Mouse (Mus musculus): Measurements from ENCODE around the gene Etnppl. TPM values are rescaled to one million over a fixed set of nuclear protein-coding genes. Genes with fewer than 3 reads are reported as not detected.

Gene Etnppl
- total RNA-seq (2021), result 0.71 and 0.76 TPM in 2 replicates
- long read RNA-seq, full-length matches to known transcripts, result 90 of 114 reads
- long read RNA-seq, partial matches to known transcripts, result 10 of 114 reads
- long read RNA-seq, other reads (novel, unspliced or antisense), result 14 of 114 reads

DNA sequence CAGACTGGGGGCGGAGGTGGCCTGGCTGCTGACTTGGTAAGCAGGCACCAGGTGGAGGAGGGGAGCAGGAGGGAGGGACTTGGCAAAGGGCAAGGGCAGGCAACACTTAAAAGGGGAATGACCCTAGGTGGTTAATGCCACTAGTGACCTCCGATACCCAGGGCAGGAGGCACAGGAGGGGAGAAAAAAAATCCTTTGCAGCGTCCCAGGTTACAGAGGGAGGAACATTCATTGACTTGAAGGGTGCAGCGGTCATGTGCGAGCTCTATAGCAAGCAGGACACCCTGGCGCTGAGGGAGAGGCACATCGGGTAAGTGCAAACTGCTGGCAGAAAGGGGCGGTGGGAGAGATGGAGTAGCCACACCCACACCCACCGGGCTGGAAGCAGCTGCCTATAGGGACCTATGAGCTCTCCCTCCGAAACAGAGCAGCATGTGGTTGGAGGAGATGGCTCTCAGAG, at the start of gene Etnppl:
TSS of gene Etnppl (plus strand) at position 10 of the 460 bp plus-strand sequence.
- DNase-seq, result peak; percentile 26

GRCm38 (mm10) chr3:130568331-130569095, 48.7 kb upstream of the Etnppl start:
- no peak for DNase-seq

DNA sequence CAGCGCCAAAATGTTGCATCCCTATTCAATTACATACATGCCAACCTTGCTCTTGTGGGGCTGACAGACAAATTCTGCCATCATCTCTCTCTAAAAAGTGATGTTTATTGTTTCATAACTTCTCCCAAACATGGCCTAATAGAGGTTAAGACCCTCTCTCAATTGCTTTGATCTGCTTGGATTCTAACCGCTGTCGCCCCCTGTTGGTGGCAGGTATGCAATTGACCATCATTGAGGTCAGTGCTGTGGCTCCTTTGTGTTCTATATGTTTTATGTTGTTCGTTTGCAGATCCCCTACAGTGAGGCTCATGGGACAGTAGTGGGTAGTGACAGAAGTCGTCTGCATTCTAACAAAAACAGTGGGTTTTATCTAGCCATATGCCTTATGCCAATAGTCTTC, 44.0 kb upstream of the Etnppl start:
- DNase-seq, result no peak

GRCm38 (mm10) chr3:130574652-130575051, 42.6 kb upstream of the Etnppl start:
- no peak for DNase-seq

DNA sequence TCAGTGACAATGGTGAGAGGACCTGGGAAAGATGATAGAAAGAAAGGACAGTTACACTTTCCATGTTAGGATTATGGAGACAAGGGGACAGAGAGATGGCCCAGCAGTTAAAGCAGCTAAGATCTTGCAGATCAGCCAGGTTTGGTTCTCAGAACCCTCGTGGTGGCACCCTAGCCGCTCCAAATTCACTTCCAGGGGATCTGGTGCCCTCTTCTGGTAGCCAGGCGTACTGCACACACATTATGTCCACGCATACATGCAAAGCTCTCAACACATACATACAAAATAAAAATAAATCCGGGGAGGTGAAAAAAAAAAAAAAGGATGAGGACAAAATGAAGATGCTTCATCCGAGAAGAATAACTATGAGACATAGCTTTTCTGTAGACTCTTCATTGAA, 40.6 kb upstream of the Etnppl start:
- no peak for DNase-seq

DNA sequence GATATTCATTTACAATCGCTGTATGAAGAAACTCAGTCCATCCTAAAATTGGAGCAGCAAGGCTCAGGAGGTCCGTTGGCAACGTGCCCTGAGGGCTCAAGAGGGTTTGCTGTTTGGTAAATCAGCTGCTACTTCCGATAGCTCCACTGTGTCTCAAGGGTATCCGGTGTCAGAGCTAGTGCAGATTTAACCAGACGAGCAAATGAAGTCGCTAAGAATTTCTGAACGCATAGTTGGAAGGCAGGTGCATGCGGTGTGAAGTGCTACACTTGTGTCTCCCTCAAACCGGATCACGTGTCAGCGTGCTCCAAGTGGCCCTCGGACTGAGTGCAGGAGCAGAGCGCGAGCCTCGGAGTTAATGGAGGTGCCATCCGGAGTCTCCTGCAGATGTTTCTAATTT, 37.7 kb upstream of the Etnppl start:
- no peak for DNase-seq

GRCm38 (mm10) chr3:130581577-130581976, 35.7 kb upstream of the Etnppl start:
- DNase-seq, result no peak

DNA sequence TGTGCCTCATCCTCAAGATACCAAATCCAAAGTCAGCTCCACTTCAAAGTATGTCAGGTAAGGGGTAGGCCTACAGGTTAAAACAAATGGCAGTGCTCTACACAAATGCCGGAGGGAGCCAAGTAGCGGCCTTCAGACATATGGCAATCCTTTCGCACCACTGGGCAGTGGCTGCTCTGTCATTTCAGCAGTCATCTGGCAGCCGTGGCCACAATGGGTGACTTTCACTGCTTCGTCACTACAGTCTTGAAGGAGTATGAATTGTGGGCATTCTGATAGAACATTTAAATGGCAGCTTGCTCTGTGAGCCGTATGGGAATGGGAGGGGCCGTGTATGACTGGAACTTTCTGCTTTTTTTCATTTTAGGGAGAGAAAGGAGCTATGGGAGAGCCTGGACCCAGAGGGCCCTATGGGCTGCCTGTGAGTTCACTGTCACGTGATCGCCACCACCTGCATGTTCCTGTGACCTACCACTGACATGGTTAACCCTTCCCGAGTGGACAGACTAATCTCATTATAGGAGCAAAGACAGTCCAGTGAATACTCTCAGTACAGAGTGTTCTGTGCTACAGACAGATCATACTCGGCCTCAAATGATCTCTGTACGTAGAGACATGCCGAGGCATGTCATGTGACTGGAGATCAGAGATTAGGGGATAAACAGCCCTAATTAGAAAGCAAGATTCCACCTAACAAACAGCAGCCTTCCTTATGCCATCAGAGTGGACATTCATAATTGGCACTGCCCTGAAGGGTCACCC, 34.2 kb upstream of the Etnppl start:
- no peak for DNase-seq

DNA sequence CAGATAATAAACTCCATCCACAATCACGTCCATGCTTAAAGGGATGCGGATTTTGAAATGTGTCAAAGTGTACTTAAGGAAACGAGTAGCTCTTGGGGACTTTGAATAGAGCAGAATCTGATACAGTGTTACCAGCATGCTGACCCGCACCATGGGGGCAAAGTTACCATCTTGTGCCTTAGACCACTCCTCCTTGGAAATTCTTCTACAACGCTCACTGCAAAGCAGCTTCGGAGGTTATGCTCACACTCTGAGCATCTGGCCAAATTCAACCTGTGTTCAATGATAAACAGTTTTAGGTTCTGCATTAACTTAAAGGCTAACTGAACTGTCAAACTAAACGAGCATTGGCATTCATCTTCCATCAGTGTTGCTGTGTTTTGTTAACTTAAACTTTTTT, 33.2 kb upstream of the Etnppl start:
- no peak for DNase-seq

DNA sequence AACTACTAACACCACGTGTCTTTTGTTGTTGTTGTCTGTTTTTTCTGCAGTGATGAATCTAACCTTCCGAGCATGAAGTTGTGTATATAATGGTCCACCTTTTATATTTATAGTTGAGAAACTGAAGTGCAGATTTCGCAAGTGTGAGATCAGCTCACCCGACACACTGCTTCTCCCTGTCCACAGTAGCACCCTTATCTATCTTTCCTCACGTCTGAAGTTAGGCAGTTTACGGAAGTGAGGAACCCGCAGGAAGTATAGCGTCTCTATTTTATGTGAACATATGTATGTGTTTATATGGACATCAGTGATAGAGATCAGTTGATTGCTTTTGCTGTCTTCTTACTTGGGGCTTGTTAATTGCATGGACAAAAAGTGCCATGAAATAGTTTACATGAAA, 22.2 kb upstream of the Etnppl start:
- no peak for DNase-seq

DNA sequence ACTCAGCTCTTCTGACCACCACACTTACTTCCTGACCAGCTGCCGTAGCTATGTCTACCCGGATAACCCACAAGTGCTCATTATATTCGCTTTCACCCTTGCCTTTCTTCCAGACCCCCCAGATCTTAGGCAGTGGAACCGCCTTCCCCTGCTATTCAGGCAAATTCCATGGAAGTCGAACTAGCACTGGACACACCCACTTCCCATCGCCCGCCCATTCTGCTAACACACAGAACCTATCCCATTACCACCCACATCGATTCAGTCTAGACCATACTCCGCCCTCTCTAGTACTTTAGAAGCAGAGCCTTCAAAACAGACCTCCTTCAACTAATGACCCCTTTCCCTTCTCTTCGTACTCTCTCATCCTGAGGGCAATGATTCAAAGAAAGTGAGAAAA, 15.8 kb upstream of the Etnppl start:
- no peak for DNase-seq

DNA sequence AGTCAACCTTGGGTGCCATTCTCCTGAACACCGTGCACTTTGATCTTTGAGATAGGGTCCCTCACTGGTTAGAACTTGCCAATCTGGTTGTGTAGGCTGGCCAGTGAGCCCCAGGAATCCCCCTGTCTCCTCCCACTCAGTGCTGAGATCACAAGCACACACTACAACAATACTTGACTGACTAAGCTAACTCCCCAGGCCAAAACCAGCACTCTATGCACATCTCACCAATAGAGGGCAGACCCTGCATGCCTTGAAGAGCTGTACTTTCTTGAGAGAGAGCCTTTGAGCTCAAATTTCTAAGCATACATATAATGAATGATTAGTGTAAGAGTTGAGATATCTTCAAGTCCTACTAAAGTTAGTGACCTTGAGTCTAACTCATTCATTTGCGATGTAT, 9.3 kb upstream of the Etnppl start:
- DNase-seq, result peak; percentile 27

GRCm38 (mm10) chr3:130614444-130614843, 2.8 kb upstream of the Etnppl start:
- no peak for DNase-seq

DNA sequence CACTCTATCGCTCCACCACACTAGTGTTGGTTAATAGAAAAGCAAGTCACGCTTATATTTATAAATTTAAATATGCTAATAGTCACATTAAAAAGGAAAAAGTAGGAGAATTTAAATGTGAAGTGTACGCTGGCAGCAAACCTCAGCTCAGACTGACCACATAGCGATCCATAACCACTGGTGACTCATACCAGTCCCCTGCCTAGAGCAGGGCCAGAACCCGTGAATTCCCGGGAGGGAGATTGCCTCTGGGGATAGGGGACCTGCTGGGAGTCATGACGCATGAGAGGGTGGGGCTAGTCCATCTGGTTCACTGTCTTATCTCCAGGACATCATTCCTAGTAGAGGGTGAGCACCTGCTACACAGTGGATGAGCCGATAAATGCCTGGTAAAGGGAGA, 1.6 kb upstream of the Etnppl start:
- DNase-seq, result no peak

DNA sequence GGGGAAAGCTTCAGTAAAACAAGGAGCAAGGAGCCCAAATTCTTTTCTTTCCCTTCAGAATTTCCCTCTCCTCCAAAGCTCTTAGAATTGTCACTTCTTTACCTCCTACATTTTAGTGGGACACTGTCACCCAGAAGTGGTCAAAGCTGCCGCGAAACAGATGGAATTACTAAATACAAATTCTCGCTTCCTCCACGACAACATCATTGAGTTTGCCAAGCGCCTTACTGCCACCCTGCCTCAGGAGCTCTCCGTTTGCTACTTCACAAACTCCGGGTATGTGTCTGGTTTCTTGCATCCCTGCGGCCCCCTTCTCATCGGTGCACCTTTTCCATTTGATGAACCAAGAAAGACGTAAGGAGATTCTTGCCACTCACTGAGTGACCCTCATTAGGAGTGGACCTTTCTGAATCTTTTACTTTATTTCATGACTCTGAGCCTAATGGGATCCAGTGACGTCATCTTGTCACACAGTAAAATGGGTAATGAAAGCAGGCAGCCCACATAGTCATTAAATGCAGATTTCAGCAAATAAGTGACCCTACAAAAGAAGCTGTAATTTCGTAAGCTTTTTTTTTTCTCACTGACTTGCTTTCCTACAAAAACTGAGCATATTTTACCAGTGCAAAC, 3.4 kb downstream of the Etnppl start:
- DNase-seq, result no peak

- no peak for DNase-seq
Observed at GRCm38 (mm10) chr3:130628358-130628757, 11.1 kb downstream of the Etnppl start.

- no peak for DNase-seq
Observed at GRCm38 (mm10) chr3:130633859-130634258, 16.6 kb downstream of the Etnppl start.

GRCm38 (mm10) chr3:130646110-130646810, 29.0 kb downstream of the Etnppl start:
- DNase-seq, result no peak

- no peak for DNase-seq
Observed at GRCm38 (mm10) chr3:130649569-130649968, 32.3 kb downstream of the Etnppl start.

DNA sequence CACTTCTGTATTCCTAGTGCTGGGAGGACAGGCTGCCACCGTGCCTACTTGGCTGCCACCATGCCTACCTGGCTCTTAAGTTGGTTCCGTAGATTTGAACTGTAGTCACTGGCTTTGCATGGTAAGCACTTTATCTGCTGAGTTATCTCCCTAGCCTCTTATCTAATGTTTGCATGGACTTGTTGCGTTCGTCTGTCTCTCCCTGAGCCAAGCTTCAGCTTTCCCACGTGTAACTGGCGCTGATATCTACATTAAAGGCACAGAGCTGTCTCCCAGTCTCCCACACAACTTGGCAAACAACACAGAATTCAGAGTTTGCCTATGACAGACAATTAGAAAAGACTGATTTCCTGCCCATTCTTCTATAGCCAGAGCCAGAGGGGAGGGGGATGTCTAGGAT, 43.4 kb downstream of the Etnppl start:
- no peak for DNase-seq

DNA sequence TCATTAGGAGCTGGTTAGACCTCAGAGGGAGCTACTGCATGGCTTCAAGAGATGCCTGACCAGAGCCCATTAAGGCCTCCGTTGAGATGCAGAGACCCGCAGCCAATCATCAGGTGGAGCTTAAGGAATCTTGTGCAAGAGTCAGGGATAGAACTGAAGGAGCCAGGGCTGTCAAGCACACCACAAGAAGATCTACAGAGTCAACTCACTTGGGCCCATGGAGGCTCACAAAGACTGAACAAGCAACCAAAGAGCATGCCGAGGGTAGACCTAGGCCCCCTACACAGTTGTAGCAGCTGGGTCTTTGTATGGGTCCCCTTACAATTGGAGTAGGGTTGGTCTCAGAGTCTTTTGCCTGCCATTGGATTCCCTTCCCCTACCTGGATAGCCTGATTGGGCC, 45.2 kb downstream of the Etnppl start:
- no peak for DNase-seq

DNA sequence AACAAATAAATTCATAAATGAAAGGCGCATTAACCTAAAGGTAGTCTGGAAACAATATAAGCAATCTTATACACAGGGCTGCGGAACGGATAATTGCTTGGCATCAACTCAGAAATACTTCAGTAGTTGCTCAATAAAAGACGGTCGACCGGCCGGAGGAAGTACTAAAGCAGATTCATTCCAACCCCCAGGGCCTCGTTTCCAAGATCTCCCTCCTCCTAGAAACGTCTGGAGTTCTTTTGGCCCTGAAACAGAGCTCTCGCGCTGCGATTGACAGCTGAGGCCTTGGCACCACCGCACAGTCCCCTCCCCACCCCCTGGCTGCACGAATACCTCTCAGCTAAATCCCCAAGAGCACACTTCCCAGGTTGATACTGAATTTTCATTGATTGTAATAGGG, 54.0 kb downstream of the Etnppl start:
- DNase-seq, result peak; percentile 26
